Mouse (Mus musculus): Measurements from ENCODE around the gene Olfr890. TPM values are rescaled to one million over a fixed set of nuclear protein-coding genes. Genes with fewer than 3 reads are reported as not detected.
"Not testable (repeated sequence)": the region's sequence is repeated elsewhere in the genome, so short reads cannot be mapped to it uniquely, and the experiment has no call there.

Gene Olfr890
- total RNA-seq (2021), result not detected
- long read RNA-seq, result 0 reads

GRCm38 (mm10) chr9:38142217-38142616 lies at the start of gene Olfr890:
TSS of gene Olfr890 (plus strand) at chr9:38142517.
- DNase-seq (ENCODE audit: low spot score in 2 of 2), result no peak

GRCm38 (mm10) chr9:38107828-38108227 lies 34.5 kb upstream of the Olfr890 start, which contains the start of gene Olfr888:
TSS of gene Olfr888 (plus strand) at chr9:38108128.
- no peak for DNase-seq (ENCODE audit: low spot score in 2 of 2)

GRCm38 (mm10) chr9:38114898-38115297 lies 27.4 kb upstream of the Olfr890 start, which contains the start of gene Olfr889:
TSS of gene Olfr889 (plus strand) at chr9:38115198.
- DNase-seq (ENCODE audit: low spot score in 2 of 2), result no peak

GRCm38 (mm10) chr9:38168341-38168740 lies 26.0 kb downstream of the Olfr890 start:
- not testable (repeated sequence) for DNase-seq (ENCODE audit: low spot score in 2 of 2)

GRCm38 (mm10) chr9:38180721-38181120 lies 38.4 kb downstream of the Olfr890 start, which contains the start of gene Olfr891:
TSS of gene Olfr891 (minus strand) at chr9:38180821.
- DNase-seq (ENCODE audit: low spot score in 2 of 2), result no peak

Other genes with a start within 250 kb of the Olfr890 start
- gene Olfr145, start 245.8 kb upstream of the Olfr890 start, total RNA-seq (2021), result not detected
- gene Olfr878, start 224.7 kb upstream of the Olfr890 start, total RNA-seq (2021), result not detected
- gene Olfr881, start 150.7 kb upstream of the Olfr890 start, total RNA-seq (2021), result not detected
- gene Olfr883, start 116.7 kb upstream of the Olfr890 start, total RNA-seq (2021), result not detected
- gene Olfr884, start 96.0 kb upstream of the Olfr890 start, total RNA-seq (2021), result not detected
- not detected for gene Olfr885, start 81.2 kb upstream of the Olfr890 start, total RNA-seq (2021)
- not detected for gene Olfr887, start 58.4 kb upstream of the Olfr890 start, total RNA-seq (2021)
- not detected for gene Olfr888, start 34.4 kb upstream of the Olfr890 start, total RNA-seq (2021)
- not detected for gene Olfr889, start 27.3 kb upstream of the Olfr890 start, total RNA-seq (2021)
- gene Olfr891, start 38.3 kb downstream of the Olfr890 start, total RNA-seq (2021), result not detected
- gene Olfr893, start 65.8 kb downstream of the Olfr890 start, total RNA-seq (2021), result not detected
- gene Olfr894, start 75.5 kb downstream of the Olfr890 start, total RNA-seq (2021), result not detected
- gene Olfr143, start 110.3 kb downstream of the Olfr890 start, total RNA-seq (2021), result not detected
- gene Olfr895, start 125.3 kb downstream of the Olfr890 start, total RNA-seq (2021), result not detected
- gene Olfr896-ps1, start 148.6 kb downstream of the Olfr890 start, total RNA-seq (2021), result not detected
- not detected for gene Olfr25, start 186.5 kb downstream of the Olfr890 start, total RNA-seq (2021)
- gene Olfr898, start 205.9 kb downstream of the Olfr890 start, total RNA-seq (2021), result not detected
- gene Olfr250, start 224.4 kb downstream of the Olfr890 start, total RNA-seq (2021), result not detected
- gene Olfr251, start 234.6 kb downstream of the Olfr890 start, total RNA-seq (2021), result not detected